Mouse (Mus musculus) olfactory bulb, adult 2 months (tissue): ENCODE data around the gene Bace2.

ENCODE experiments used
- CTCF ChIP-seq: fragments of 200-500 bp; IDR thresholded peaks from 2 replicates; pipeline ENCODE4 v1.5.1; 2012; ENCODE audit warnings: low read depth, mild to moderate bottlenecking, low read length, moderate library complexity; ENCODE audit not compliant: insufficient read depth
- POLR2A ChIP-seq: fragments of 200-500 bp; IDR thresholded peaks from 2 replicates; pipeline ENCODE4 v1.6.1; 2012; ENCODE audit warnings: mild to moderate bottlenecking, low read depth, low read length, moderate library complexity; ENCODE audit not compliant: insufficient read depth

- TF ChIP-seq CTCF = no peak
- TF ChIP-seq POLR2A = no peak
These were observed 111.7 kb downstream of the Bace2 start for GRCm38 (mm10) chr16:97467993-97468791.
